Mouse (Mus musculus) brain, embryonic 18.5 days (tissue): ENCODE measurements around the gene Sh3bp4.

Experiments used
- DNase-seq: peaks from one replicate; pipeline ENCODE4 v3.0.0-alpha.2; 2012; ENCODE audit warnings: low read depth, low spot score

The Sh3bp4 gene

DNA sequence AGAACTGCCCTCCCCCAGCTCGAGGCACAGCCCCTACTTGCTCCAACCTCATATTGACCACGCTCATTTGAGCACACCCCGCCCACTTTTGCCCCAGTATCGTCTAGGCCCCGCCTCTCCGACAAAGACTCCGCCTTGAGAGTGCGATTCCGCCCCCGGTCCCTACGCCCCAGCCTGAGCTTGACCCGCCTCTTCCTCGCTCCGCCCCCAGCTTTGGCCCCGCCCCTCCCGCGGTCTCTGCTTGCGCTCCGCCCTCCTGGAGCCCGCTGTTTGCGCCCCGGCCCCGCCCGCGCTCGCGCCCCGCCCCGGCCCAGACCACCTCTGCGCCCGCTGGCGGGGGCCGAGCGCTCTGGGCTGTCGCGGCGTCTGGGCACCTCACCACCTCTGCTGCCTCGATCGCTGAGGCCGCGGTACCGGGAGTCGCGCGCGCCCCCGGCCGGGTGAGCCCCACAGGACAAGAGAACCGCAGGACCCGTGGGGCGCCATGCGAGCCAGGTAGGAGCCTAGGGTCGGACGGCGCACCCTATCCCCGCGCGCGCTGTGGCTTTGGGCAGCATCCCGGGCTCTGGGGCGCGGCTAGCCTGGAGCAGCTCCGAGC, at the start of gene Sh3bp4:
Sh3bp4 (plus strand) TSS at position 313 of the 598 bp plus-strand sequence.
- peak; percentile 93 for DNase-seq

DNA sequence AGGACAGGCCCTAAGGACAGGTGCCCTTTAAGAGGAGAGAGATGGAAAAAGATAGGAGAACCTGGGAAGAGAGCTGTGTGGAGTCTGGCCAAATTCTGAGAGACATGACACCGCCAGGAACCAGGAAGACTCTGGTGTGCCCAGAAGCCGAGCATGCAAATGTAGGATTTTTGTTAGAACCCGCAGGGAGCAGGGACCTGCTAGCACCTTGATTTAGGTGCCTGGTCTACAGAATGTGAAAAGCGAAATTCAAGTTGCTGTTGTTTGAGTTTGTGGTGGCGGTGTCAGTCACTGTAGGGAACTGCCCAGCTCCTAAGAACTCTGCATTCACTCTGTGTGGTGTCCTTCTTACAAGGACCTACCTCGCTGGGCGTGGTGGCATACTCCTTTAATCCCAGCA, 47.2 kb upstream of the Sh3bp4 start:
- no peak for DNase-seq

DNA sequence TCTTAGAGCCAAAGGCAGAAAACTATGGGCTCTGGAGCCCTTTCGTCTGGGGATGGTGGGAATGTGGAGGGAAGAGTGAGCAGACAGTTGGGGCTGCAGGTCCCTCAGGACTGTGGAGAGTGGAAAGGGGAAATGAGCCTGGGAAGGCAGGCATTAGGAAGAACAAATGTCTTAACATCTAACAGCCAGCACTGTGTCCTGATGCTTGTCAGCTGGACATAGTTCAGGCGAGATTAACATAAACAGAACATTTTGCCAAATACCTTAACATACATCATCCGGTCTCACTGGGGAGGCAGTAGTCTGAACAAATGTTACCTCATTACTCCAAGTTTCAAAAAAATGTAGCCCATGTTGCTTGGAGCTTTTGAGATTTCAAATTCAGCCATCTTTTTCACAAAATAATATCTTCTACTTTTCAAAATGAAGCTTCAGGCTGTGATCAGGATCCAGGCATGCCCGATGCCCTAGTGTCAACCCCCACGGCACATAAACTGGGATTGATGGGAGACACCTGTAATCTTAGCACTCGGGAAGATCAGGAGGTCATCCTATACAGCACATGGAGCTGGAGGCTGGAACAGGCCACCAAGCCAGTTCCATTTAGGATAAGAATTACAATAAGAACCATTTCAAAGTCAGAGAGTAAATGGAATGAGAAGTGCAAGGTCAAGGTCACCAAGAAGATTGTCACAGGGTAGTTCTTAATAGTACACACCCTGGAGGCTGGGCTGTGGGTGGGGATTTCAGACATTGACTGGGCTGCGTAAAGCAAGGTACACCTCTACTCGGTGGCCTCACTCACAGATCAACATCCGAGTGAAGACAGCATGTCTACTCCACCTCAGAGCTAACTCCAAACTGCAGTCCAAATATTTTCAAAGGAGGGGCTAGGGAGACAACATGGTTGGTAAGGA, 45.3 kb upstream of the Sh3bp4 start:
- DNase-seq = no peak

DNA sequence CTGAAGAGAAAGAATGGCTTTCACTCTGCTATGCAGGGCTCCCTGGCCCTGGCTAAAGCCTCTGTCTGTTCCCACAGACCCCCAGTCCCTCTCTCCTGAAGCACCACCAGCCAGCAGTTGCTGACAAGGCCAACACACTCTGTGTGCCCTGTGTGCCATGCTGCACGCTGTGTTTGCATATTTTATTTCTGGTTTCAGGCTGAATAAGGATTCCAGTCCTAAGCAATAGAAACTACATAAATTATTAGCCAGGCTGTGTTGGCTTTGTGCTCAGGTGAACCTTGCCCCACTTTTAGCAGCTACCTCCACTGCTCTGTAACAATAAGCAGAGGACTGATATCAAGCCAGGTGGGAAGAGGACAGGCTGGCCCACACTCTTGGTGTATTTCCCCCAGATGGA, 44.2 kb upstream of the Sh3bp4 start:
- DNase-seq = no peak

DNA sequence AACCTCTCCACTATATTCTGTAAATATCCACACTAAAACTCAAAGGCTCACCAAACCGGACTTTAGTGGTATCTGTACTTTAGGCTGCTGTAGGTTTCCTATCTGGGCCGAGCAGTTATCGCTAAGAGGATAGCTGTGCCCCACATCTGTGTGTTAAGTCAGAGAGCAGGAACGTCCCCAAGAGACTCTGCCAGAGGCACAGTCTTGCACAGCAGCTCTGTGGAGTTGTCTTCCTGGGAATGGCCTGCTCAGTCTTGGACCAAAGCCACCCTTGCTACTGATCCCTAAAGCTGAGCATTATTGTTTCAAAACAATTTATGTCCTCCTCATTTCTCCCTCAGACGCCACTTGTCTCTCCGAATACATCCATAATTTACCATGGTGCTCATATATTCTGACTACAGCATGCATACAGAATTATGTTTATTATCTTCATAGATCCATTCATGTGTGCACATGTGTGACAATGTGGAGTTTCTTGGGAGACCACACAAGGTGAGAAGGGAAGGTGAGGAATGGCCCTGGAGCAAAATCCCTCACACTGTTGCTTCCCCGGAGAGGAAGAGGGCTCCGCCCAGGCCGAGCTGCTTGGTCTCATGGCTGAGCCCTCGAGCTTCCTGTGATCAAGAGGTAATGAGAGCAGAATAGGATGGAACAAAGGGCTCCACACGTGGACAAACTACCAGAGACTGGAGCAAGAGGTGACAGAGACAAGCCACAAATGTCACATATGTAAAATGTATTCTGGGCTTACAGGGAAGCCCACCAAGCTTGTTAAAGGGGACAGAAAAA, 40.9 kb upstream of the Sh3bp4 start:
- no peak for DNase-seq

DNA sequence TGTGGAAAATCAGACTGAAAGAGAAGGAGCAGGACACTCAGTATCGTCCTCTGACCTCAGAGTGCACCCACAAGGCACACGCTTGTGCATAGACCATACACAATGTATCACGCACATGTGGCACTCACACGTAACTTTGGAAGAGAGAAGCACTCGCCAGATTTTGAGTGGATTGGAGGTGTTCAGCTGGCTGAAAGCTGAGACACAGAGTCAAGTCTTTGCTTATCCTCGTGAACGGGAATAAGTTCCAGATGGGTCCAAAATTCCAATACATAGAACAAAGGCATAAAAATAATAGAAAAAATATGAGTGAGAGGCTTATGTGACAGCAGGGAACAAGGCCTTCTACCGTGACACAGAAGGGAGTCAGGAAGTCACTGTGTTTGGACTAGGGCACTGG, 36.6 kb upstream of the Sh3bp4 start:
- DNase-seq = no peak

DNA sequence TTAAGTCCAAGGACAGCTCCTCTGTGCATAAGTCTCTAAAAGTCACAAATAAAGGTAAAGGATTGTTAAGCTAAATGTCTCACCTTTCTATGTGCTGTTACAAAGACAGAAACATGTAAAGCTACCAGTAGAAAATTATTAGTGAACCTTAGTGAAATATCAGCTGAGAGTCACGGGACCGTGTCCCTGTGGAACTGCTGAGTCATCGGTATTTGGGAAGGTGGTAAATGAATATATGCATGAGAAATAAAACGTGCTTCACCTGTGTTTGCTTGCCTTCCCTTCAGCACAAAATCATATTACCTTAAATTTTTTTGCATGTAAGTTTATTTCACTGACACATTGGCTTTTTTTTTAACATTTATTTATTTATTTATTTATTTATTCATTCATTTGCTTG, 36.2 kb upstream of the Sh3bp4 start:
- no peak for DNase-seq

DNA sequence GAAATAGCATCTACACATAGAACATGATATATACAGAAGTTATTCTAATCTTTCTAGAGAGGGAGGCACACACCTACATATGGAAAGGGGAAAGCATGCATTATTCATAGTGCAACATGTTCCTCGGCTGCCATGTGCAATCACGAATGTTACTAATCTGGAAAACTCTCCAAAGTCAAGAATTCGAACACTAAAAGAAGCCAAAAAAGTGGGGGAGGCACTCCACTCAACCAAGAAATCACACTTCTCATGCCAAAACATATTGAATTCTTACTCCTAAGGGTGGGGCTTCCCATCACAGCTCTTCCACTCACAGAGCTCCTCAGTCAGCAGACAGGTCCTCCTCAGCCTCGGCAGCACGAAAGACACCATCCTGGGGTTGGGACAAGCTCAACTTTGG, 35.1 kb upstream of the Sh3bp4 start:
- peak; percentile 61 for DNase-seq

DNA sequence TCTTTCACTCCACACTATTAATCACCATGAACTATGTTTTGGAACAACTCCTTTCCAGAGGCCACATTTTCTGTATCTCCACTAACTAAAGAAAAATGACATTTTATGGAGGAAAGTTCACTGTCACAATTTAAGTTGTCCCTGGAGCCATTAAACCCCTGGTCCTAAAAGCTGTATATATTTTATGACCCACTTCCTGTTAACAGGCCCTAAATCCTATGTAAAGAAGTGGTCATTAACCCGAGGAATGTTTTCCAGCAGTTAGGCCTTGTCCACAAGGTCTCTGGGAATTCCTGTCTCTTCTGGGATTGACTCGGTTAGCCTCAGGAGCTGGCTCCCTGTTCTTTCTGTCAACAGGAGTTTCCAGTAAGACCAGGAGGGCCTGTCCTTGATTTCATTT, 30.4 kb upstream of the Sh3bp4 start:
- DNase-seq = no peak

DNA sequence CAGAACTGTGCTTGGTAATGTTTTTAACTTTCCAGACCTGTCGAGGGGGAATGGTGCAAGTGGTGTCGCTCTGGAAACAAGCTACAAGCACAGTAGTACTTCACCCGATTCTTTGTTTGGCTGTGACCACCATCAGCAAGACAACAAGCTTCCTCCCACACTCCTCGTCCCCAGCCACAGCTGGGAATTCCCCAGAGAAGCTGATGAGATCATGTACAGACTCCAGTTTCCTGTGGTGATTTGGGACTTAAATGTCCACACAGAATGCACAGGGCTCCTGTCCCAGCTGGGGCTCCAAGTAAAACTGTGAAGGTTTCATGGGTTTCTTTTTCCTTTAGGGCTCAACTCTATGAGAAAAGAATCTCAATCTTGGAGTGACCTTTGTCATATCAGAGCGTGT, 28.9 kb upstream of the Sh3bp4 start:
- DNase-seq = no peak

DNA sequence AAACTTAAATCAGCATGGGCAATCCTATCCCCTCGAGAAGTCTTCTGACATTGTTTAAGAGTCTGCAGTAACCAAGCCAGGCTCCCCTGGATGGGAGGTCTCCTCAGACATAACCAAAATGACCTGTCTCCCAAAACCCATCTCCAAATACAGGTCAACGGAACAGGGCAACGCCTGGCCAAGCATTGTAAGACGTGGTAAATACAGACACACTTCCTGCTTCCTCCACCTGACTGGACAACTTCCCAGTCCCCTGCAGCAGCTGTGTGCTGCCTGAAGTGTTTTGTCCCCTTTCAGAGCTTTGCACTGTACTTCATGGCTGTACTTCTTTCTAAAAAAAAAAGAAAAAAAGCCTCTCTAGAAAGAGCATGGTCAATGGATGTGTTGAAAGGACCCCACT, 28.1 kb upstream of the Sh3bp4 start:
- no peak for DNase-seq

DNA sequence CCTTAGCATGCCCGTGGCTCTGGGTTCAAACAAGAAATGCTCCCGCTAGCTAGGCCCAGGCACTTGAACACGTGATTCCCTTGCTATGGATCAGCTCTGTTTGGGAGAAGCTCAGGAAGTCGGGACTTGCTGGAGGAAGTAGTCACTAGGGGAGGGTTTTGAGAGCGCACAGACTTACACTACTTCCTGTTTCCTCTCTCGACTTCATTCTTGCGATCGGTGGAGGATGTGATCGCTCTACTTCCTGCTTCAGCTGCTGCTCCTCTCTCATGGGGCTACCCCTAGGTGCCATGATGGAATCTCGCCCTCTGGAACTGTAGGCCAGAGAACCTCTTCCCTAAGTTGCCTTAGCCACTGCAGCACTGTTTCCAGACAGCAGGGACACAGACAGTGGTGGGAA, 27.3 kb upstream of the Sh3bp4 start:
- DNase-seq = no peak

DNA sequence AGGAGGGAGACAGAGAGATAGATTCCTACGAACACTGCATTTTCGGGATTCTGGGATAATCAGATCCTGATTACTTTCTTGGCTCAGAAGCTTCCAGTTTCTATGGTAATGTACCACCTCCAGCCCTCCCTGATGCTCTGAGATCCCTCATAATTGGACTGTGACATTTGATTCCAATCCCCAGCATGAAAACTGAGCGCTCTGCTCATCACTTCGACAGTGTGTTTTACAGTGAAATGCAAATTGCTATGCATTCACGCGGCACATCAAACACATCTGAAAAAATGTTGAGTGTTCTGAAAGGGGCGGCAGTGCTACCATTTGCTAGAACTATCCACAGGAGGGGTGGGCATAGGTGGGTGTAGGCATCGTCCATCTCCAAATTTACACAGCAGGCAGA, 24.8 kb upstream of the Sh3bp4 start:
- peak; percentile 18 for DNase-seq

DNA sequence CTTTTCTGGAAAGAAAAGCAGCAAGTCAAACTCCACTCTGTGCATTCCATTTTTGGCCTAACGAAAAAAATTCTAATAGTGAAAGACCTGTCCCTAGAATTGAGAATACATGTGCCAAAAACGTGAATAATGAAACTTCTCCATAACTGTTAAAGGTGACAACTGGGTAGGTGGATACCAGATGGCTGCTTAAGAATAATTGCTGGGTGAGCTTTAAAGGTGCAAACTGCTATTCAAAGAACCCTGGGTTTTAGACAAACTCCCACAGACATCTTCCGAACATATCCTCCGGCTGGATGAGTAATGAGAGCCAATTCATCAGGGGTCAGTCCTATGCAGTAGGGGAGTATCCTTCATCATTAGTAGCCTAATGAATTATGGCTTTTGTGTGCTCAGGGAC, 20.7 kb upstream of the Sh3bp4 start:
- no peak for DNase-seq

DNA sequence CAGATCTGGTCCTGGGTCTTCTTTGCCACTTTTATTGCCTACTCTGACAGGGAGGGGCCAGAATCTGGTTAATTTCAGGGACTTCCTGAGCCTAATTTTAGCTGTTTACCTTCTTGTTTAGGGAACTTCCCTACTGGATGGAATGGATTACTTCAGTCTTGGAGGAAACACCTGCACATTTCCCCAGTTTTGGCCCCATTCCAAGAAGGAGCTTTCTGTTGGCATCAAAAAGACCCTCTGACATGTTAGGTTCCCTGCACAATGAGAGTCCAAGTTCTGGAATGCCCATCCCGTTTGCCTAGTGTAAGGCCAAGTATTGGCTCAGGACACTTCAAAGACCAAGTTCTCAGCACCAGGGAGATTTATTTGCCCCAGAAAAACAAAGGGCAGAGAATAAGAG, 14.0 kb upstream of the Sh3bp4 start:
- DNase-seq = no peak

DNA sequence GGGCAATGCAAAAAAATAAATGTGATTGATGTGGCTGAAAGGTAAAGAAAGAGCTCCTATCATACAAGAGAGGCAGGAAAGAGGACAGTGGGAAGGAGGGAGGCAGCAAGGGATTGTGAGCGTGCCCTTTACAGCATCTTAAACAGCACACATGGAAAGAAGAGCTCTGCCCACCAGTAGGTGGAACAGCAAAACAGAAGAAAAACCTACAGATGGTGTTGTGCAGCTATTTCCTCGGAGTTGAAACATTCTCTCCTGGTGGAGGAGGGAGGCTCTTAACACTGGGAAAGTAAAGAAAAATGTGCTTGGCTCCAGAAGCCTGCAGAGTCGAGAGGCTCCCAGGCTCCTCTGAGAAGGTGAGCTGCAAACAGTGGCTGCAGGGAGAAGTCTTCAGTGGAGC, 12.8 kb upstream of the Sh3bp4 start:
- no peak for DNase-seq

DNA sequence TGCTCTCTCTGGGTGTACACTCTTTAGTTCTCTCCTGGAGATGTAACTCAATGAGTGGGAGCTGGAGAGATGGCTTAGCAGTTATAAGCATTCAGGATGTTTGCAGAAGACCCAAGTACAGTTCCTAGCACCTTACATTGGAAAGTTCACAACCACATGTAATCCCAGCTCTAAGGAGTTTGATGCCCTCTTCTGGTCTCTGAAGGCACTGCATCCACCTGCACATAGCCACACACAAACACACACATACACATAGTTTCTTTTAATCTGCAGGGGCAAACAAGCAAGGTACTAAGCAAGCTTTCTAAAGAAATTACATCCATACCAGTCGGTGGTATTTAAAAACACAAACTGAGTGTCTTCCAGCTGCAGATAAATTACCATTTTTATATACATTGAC, 12.2 kb upstream of the Sh3bp4 start:
- no peak for DNase-seq

DNA sequence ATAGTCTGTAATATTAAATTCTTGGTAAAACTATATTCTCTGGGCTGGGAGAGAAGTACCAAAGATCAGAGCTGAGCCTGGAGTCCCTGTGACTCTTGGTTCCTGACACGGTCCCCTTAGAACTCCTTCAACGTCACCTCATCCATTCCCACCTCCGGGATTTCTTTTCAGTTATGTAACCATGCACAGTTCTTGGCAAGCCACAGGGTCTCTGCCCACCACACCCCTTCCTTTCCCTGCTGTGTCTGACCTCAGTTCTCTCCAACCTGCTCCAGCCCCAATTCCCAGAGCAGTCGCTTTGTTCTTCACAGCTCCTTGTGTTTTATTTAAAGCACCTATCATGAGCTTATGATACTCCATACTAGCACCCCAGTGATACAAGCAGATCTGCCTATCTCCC, 7.2 kb upstream of the Sh3bp4 start:
- no peak for DNase-seq

DNA sequence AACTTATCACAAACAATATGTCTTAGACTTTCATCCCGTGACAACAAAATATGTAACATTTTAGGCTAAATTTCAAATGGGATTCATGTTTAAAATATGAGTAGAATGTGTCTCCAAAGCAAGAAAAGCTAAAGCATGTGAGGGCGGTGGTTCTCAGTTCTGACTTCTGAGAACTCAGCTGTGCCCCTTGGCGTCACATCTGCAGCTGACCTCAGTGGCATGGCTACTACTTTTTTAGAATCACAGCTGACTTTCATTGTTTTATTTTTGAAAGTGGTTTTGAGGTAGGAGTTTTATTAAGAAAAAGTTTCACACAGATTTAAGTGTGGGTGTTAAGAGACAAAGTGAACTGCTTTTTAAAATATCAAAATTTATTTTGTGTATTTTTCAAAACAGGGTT, 6.4 kb upstream of the Sh3bp4 start:
- no peak for DNase-seq

DNA sequence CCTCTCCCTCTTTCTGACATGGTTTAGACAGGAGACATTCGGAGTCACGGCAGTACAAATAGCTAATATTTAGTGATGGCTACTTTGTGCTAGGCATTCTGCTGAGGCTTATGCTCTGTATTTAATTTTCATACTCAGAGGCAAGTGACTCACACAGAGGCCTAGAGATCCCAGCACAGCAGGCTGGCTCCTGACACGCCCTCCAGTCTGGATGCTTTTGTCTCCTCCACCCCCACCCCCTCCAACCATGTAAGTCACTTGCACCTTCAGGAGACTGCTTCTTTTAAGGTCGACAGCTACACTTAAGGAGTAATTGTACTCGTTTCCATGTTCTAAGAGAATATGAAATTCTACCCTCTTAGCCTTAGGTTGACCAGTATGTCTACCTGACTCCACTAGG, 1.4 kb upstream of the Sh3bp4 start:
- no peak for DNase-seq

DNA sequence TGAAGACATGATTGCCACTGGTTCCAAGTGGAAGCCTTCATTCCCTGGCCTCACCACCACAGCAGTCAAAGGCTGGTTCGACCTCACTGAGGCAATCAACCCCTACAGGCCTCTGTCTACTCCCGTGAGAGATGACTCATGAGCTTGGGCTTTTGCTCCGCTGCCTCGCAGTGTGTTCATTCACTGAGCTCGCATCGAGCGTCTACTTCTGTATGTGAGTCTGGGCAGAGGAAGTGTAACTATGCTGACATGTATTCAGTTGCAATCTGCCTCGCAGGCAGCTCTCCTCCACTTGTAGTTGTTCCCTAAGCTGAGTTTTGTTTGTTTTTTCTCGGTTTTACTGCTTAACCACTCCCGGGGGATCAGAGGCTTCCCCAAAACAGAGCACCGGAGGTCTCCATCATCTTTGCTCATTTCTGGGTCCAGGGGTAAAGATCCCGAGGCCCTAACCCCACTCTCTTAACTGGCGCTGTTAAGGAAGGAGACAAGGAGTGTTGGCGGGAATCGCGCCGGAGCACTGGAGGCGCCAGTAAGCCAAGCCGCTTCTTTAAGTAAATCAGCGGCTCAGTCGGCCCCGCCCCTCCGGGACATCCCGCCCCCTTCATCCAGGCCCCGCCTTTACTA, 624 bp upstream of the Sh3bp4 start:
- no peak for DNase-seq

DNA sequence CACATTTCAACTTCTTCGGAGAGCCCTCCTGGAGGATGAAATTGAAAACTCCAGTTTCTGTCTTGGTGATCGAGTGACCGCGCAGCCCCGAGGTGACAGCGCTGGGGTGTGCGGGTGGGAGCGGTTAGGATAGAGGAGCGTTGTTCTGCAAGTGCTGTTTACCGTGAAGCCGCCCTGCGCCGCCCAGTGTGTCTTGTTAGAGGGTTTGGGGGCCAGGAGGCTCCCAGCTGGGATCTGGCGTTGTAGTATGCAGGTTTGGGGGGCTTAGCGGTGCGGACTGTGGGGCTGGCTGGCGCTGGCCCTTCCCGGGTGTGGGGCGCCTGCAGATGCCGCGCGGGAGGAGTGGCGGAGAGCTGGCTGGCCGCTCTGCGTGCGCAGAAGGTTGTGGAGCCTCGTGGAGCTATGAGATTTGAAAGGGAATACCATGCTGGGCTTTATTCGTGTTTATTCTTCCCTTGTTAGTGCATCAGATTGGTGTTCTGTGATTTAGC, 701 bp downstream of the Sh3bp4 start:
- no peak for DNase-seq
